Mouse (Mus musculus) adrenal gland, postnatal 10 days (tissue): ENCODE data around the gene Fam189b. TPM values are rescaled to one million over a fixed set of nuclear protein-coding genes. Genes with fewer than 3 reads are reported as not detected.
"Not testable (repeated sequence)": the region's sequence is repeated elsewhere in the genome, so short reads cannot be mapped to it uniquely, and the experiment has no call there.

Experiments
- DNase-seq: peaks from one replicate; pipeline ENCODE4 v3.0.0; 2021; ENCODE audit warnings: mixed read lengths
- total RNA-seq, 2 experiments: library from RNA; stranded (reverse); gene quantifications; 2 replicates each; pipeline ENCODE4 v1.2.3; 2021

Gene Fam189b
- total RNA-seq, 2 experiments from 2014 or later: 16.2 to 24.8 TPM

DNA sequence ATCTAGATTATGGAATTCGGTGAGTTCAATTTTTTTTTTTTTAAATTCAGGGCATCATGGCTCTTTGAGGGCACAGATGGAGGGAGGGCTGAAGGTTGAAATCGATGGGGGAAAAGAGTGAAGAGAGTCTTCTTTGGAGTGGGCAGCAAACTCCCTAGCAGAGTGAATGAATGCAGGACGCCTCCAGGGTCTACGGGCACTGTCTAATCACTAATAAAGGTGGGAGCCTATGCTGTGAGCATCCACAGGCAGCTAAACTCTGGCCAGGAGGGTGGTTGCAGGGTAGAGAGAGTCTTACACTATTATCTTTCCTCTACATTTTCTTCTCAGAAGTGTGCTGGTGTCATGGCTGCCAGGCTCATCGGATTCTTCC lies 20.2 kb downstream of the Fam189b start:
- DNase-seq: no peak

DNA sequence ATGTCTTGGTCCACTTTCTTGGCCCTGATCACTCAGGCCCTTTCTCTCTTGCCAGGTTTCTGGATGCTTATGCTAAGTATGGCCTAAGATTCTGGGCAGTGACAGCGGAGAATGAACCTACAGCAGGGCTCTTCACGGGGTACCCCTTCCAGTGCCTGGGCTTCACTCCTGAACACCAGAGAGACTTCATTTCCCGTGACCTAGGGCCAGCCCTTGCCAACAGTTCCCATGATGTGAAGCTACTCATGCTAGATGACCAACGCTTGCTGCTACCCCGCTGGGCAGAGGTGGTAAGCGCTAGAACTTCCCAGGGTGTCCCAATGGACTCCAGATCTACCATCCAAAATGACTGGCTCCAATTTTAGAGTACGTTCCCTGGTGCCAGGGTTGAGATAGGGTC lies 23.1 kb downstream of the Fam189b start:
- no peak for DNase-seq

DNA sequence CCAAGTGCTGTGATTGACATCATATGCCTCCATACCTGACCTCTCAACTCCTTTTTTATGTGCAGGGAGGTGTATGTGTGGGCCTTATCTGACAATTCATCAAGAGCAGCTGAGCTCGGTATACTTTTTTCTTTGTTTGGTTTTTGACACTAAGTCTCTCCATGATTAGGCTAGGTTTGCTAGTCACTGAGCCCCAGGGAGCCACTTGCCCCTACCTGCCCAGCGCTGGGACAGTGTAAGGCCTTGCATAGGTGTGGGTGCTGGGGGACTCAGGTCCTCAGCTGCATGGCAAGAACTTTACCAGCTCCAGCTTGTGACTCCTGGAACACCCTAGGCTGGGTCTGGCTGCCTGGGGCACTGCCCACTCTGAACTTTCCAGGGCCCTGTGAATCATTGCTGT lies 23.8 kb downstream of the Fam189b start:
- no peak for DNase-seq

DNA sequence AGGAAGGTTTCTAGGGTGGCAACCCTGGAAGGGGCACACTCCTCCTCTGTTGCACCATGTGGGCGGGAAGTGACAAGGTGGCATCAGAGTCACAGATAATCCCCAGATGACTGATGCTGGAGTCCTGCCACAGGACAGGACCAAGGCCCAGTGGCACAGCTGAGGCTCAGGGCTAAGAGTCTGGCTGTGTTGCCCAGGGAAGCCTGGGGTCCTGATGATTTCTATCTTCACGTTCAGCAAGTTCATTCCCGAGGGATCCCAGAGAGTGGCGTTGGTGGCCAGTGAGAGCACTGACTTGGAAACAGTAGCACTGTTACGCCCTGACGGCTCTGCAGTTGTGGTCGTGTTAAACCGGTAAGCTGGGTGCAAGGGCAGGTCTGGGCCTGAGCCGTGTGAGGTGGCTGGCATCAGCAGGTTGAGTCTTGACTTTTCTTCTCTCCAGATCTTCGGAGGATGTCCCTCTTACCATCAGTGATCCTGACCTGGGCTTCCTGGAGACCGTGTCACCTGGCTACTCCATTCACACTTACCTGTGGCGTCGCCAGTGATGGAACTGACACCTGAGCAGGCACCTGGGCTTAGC lies 25.2 kb downstream of the Fam189b start:
- no peak for DNase-seq

DNA sequence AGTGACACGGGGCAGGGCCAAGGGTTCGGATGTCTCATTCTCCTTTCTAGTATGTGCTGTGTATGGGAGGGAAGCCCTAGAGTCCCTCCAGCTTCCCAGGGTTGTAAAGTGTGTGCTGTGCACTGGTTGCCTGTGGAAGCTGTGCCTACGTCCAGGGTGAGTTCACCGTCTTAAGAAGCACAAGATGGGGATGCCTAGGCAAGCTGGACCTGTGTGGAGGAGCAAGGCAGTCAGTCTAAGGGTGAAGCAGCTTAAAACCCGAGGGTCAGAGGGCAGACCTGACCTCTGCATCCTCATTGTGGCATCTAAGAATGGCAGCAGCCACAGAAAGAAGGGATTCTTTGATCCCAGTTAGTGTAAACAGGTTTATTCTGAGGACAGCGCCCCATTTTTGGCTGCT lies 25.8 kb downstream of the Fam189b start:
- DNase-seq: no peak

DNA sequence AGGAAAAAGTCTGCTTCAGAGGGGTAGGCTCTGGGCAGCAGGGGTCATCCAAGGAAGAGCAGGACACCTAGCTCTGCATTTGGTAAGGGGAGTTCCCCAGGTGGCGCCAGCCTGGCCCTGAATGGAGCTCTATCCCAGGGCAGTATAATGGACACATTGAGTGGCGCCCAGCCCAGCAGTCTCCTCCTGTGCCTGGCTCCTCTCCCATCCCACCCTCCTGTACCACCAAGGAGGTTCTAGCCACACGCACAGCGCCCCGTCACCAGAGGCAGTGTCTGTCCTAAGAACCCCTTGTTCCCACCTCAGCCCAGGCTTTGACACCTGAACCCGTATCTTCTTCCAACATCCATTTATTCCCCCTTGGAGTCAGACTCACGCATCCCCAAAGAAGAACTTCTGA lies 26.8 kb downstream of the Fam189b start:
- no peak for DNase-seq

DNA sequence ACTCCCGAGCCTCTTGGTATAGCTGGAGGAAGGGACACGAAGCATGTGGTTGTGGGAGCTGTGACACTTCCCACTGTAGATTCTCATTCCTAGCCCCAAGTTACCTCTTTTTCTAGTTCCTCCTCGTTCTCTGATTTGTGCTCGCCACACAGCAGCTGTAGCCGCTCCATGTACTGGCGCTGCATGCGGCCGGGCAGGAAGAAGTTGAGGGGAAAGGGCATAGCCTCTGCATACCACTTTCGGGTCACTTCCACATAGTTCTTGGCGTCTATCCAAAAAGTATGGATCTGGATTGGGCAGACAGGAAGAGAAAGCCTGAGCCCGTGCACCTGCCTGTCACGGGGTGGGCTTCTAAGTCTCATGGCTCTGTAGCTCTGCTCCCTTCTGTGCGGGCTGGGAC lies 27.2 kb downstream of the Fam189b start:
- DNase-seq: no peak

DNA sequence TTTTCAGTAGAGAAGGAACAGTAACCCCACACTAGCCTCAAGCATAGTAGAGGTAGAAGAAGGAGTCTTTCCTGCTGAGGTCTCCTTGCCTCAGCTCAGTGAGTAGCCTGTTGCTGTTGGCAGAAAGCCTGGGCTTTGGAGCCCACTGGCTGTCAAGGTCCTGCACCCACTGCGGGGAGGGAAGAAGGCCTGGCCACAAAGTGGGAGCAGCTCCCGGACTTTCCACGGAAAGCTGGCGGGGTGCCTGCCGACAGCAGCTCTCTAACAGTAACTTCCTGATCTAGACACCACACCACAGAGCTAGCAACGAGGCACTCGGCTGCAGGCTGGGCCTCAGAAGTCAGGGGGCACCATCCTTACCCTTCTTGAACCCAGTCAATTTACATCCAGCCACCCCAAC lies 27.8 kb downstream of the Fam189b start:
- DNase-seq: peak; percentile 47

DNA sequence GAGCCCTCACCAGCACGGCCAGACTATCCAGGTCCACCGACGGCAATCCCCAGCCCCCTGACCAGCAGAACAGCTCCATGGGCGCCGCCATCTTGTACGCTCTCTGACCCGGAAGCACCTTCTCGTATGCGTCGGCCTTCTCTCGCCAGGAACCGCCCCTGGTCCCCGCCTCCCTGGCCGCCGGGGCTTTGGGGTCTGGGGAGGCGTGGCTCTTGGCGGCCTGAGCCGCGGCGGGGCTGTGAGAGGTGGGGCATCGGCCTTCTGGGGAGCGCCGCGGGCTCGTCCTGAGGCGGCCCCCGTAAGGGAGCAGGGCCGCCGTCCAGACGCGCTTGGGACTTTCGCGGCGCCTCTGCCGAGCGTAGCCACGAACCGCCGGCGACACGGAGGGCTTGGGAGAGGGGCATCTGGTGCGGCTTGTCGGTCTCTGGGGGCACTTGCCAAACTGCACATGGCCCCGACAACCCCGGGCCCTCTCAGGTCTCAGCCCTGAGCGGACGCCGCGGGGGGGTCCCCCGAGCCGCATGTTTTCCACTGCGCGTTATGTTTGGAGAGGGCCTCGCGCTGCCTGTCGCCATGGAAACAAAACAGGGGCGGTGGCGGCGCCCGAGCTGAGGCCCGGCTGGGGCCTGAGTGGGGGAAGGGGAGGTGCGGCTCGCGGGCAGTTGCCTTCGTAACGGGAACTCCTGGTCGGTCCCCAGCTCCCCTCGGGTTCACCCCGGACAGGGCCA lies 31.0 kb downstream of the Fam189b start:
- DNase-seq: peak; percentile 95

DNA sequence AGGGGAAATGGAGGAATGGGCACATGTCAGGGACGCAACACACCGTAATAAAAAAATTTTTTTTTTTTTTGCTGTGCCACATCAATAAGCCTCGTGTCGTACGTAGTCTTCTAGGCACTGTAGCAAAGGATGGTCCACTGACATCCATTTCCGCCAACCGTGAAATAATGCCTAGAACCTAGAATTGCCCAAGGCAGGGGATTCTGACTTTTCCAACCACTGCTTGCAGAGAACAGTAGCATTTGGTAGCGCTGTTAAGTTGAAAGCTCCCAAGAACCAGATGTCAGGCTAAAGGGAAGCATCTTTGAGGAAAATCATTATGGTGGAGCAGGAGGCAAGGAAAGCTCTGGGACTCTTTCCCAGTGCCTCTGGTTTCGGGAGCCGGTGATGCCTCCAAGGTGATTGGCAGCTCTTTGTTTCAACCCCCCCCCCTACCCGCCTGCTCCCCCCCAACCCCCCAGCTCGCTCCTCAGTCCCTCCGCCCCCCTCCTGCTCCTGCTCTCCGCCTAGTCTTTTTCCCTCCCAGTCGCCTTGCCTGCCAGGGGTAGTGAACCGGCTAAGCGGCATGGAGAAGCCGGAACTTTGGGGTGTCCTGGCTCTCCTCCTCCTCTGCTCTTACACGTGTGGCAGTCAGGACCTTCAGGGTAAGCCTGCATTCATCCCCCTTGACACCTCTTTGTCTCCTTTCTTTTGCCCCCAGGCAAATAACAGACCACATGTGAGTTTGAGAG lies 31.9 kb downstream of the Fam189b start, which contains the start of gene Thbs3:
Thbs3 (plus strand) TSS at position 500 of the 731 bp plus-strand sequence.
- no peak for DNase-seq

DNA sequence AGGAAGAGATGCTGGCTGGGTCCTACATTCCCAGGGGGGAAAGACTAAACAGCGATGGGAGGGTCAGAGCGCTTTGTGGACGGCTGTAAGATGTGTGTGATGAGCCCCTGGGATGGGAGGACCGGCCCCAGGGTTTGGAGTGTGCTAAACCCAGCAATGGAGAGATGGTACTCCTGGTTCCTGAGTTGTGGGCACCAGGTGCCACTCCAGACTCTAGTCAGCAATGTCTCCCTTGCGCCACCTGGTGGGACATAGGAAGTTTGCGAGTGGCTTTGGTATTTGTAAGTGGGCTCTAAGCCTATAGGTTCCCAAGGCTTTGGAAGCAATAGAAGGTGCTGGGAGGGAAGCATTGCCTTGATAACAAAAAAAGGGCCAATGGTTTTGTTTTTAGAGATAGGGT lies 32.9 kb downstream of the Fam189b start:
- peak; percentile 87 for DNase-seq

DNA sequence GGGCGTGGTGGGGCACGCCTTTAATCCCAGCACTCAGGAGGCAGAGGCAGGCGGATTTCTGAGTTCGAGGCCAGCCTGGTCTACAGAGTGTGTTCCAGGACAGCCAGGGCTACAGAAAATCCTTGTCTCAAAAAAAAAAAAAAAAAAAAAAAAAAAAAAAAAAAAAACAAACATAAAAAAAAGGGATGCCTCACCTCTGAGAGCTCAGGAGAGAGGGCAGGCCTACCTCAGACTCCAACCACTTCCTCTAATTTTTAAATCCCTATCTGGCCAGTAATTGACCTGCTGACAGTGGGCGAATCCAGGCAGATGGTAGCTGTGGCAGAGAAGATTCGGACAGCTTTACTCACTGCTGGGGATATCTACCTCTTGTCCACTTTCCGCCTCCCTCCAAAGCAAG lies 33.5 kb downstream of the Fam189b start:
- DNase-seq: not testable (repeated sequence)

DNA sequence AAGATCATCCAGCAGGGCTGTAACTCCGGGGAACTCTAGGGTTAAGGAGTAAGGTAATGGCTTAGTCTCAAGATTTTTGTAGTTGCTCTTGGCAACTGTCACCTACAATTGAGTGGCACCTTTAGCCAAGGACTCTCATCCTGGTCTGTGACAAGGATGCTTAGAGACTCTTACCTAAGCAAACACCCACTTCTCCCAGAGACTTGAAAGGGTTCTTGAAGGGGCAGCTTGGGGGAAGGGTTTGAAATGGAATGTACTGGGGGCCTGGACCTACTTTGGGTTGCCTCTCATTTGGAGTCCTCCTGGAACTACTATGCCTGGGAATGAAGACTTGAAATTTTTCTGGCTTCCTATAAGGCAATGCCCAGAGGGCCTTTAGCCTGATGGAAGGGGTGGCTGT lies 35.3 kb downstream of the Fam189b start:
- DNase-seq: no peak

DNA sequence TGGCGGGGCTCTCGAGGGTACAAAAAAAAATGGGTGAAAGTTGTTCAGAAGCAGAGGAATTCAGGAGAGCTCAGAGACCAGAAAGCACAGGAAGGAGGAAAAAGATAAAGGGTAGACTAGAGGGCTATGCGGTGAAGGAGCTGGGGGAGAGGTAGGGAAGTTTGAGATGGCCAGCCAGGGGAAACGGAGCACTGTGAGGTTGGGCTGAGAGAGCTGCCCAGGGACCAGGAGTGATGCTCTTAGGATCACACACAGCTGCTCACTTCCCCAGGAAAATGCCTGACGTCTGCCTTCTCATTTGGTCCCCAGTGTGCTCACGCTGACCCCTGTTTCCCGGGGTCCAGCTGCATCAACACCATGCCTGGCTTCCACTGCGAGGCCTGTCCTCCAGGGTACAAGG lies 36.6 kb downstream of the Fam189b start:
- DNase-seq: no peak

DNA sequence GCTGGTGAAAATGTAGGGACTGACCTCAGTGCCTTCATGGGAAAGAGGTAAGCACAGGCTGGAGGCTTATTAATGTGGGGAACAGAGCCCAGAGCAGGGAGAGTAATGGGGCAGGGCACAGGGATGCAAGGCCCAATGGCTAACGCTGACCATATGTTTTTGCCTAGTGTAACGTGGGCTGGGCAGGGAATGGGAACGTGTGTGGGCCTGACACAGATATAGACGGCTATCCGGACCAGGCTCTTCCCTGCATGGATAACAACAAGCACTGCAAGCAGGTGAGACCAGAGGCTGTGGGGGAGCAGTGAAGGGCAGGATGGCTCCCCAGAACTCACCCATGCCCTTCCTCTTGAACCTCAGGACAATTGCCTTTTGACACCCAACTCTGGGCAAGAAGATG lies 38.2 kb downstream of the Fam189b start:
- DNase-seq: no peak

DNA sequence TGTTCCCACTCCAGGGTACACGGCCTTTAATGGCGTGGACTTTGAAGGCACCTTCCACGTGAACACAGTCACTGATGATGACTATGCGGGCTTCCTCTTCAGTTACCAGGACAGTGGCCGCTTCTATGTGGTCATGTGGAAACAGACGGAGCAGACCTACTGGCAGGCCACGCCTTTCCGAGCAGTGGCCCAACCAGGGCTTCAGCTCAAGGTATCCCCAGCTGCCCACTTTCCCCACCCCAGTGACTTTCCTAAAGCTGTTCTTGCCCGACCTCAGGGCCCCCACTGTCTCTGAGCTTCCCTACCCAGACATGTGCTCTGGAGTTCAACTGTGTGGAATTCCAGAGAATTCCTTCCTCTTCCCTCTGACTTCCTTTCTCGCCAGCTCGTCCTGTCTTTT lies 41.9 kb downstream of the Fam189b start:
- DNase-seq: no peak

DNA sequence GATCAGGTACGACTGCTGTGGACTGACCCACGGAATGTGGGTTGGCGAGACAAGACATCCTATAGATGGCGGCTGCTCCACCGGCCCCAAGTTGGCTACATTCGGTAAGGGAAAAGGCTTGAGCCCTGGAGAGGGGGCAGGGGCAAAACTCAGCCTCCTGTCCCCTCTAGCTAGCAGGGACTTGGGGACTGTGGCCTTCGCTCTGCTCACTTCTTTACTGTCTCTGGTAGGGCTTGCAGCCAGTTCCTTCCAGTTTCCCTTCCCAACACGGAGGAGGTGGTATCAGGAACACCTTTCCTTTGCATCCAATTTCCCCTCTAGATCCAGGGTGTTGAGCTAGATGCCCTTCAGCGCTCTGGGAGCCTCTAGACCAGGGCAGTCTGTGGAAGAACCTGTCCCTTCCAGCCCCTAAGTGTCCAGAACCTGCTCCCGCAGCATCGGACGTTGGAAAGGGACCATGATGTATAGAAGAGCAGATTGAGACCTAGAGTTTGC lies 42.4 kb downstream of the Fam189b start:
- no peak for DNase-seq

DNA sequence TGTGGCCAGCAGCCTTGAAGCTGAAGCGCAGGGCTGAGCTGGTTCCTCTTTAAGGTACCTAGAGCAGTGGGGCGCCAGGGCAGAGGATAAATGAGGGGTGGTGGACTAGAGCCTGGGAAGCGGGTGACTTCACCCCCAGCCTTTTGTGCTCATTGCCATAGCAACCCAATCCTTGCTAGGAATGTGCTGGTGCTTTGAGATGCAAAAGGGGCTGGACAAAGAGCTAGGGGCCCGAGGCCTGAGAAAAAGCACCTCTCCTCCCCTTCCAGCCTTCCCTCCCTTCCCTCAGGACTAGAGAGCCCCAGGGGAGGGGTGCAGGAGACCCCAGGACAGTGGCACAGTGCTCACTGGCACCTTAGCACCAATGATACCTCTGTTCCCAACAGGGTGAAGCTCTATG lies 43.0 kb downstream of the Fam189b start:
- DNase-seq: no peak

DNA sequence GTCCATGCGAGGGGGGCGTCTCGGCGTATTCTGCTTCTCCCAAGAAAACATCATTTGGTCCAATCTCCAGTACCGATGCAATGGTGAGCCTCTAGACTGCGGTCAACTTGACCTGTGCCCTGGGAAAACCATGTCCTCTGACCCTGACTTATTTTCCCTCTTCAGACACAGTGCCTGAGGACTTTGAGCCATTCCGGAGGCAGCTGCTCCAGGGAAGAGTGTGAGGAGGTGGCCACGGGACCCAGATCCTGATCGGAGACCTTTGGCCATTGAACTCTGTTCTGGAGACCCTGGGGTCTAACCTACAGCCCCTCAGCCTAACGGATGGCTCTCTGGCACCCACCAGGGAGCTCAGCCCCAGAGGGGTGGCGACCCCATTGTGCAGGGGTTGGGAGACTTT lies 43.4 kb downstream of the Fam189b start:
- DNase-seq: no peak

DNA sequence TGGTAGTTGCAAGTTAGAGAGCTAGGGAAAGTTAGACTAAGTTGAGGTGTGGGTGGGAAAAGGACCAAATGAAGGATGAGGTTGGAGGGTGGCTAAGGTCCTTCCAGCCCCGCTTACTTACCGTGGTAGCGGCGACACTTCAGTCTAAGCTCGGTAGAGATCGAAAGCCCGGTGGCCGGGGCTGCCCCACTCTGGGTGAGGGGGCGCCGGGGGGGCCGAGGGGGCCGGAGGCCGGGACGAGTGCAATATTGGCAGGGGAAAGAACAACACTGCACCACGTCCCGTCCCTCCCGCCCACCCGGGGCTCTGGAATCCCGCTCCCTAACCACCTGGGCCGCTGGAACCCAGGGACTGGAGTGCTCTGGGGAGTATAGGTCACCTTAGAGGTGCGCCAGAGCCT lies 44.0 kb downstream of the Fam189b start, which contains the start of gene Mtx1:
Mtx1 (minus strand) TSS at position 189 of the 400 bp plus-strand sequence.
- no peak for DNase-seq

DNA sequence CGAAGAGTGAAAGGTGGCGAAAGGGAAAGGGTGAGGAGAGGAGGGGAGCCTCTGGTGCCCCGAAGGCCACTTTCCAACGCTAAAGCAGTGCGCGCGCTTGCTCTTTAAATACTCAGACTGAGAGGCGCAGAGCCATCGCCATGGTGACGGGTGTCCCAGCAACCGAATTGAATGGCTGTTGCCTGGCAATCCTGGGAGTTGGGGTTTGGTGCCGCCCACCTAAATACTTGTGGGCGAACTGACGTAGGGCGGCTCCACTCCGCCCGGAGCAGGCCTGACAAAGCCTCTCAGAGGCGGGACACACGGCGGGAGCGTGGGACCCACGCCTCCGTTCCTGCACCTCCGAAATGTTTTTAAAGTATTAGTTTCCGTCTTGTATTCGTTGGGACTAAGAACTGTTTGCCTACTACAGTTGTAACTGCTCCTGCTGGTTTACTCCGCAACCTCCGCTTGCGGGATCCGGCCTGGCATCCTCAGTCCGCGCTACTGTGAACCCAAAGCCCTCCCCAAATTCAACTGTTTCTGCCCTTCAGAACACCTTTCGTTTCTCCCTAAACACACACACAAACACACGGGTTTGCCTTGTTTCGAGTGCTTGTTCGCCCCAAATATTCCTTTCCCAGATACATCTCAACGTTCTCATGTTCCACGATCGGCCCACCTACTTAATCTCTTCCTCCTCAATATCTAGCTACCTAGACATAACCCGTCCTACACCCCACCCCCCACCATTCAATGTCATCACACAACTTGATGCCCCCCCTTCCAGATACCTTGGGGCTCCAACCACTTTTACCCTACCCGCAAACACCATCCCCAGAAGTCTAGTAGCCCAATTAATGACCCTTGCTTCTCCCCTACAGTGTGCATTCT lies 44.6 kb downstream of the Fam189b start:
- peak; percentile 91 for DNase-seq

DNA sequence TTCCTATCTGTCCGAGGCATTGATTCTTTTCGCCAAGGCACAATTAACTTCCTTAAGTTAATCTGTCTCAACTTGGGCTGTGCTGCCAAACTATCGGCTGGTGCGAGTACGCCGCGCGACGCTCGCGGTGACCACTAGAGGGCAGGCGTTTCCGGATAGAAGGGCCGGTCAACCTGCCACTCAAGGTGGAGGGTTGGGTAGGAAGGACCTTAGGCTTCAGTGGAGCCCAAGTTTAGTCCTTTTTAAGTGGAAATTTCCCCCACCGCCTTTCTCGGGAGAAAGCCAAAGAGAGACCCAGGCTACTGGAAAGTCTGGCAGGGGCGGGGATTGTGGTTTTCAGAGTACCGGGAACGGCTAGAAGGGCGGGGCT lies 45.2 kb downstream of the Fam189b start:
- DNase-seq: peak; percentile 93
